Mouse (Mus musculus): ENCODE measurements at regions not wholly inside any gene's neighbourhood (a gene's known extent, or its start where the extent isn't known, plus 50 kb on each side); places are given as distances from the start of the nearest gene placed in this dataset.
A peak's percentile ranks its signal among the peaks of the same experiment; 100 is the strongest.

DNA sequence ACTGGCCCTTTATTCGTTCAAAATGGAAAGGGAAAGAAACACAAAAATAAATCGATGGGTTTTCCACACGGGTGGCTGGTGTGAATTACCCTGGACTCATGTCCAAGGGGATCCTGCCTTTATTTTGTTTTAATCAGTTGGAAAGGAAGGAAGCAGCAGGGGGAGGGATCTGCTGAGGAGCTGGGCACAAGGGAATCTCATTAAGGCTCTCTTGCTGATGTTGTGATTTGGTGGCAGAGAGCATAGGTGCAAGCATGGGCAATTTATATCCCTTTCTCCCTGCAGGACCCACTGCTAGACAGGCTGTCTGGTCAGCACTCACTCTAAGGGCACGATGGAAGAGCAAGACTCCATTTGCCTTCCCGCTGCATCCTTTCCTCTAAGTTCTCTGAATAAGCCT lies 469.2 kb downstream of the Epha7 start:
- 69% methylated on average over 5 of the region's 5 CpGs for WGBS

DNA sequence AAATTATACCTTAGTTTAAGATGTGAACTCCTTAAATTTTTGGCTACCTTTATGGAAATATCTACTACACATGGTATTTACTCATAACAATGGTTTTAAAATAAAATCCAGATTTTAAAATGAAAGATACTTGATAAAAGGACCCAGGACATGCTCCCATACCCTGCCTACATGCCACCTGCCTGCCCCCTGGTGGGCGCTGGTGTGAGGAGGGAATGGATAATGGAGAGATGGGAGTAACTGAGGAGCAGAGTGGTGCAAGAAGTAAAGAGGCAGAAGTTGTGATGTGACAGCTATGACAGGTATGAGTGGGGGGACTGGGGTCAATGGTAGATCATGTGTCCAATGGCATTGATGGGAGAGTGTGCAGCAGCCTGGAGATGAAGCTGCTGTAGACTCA lies 488.4 kb downstream of the Epha7 start:
- WGBS, result 33% methylated on average over 1 of the region's 1 CpGs
- no peaks in the 10 kb centered on the region for H3K4me1 ChIP-seq (ENCODE audit: control insufficient read depth, insufficient read depth, low read length)
- TF ChIP-seq POLR2A (IDR thresholded peaks at IDR 0.05; ENCODE audit: borderline replicate concordance, control insufficient read depth, low read depth, low read length) (no peak), CTCF (IDR thresholded peaks at IDR 0.05; ENCODE audit: control insufficient read depth, insufficient read depth, low read length) (peak; percentile 22; the same call in 1 of the 2 replicates)

More for the DNA sequence above, 469.2 kb downstream of the Epha7 start:
- Histone ChIP-seq H3K4me1 (ENCODE audit: control insufficient read depth, insufficient read depth, low read length) (no peaks in the 10 kb centered on the region), H3K27ac (ENCODE audit: control insufficient read depth, insufficient read depth, low read depth, low read length, poor library complexity) (no peak overlapping the region), H3K4me3 (replicated peaks; ENCODE audit: control insufficient read depth, low read depth, low read length) (no peak overlapping the region)
- no peak for TF ChIP-seq CTCF (IDR thresholded peaks at IDR 0.05; ENCODE audit: control insufficient read depth, insufficient read depth, low read length)
- TF ChIP-seq POLR2A (IDR thresholded peaks at IDR 0.05; ENCODE audit: borderline replicate concordance, control insufficient read depth, low read depth, low read length), result no peak

DNA sequence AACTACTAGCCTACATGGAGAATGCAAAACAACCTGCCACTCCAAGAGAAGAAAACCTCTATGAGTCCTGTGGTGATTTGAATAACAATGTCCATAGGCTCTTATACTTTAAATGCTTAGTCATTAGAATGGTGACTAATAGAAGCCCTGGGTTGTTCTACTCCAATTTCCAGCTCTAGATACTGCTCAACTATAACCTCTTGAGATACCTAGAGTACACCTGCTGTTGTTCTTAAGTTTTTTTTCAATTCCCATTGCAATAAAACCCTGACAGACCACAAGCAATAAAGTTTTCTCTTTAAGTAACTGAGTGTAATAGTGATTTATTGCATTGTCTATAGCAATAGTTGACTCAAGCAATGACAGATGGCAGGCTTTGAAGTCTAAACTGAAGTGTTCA lies 491.0 kb downstream of the Epha7 start:
- Histone ChIP-seq H3K27ac (ENCODE audit: control insufficient read depth, insufficient read depth, low read depth, low read length, poor library complexity) (no peak overlapping the region), H3K4me3 (replicated peaks; ENCODE audit: control insufficient read depth, low read depth, low read length) (no peak overlapping the region), H3K4me1 (ENCODE audit: control insufficient read depth, insufficient read depth, low read length) (no peaks in the 10 kb centered on the region)
- TF ChIP-seq CTCF (IDR thresholded peaks at IDR 0.05; ENCODE audit: control insufficient read depth, insufficient read depth, low read length) (no peak), POLR2A (IDR thresholded peaks at IDR 0.05; ENCODE audit: borderline replicate concordance, control insufficient read depth, low read depth, low read length) (no peak)

More for the DNA sequence above, 488.4 kb downstream of the Epha7 start:
- no peak overlapping the region for H3K27ac ChIP-seq (ENCODE audit: control insufficient read depth, insufficient read depth, low read depth, low read length, poor library complexity)
- no peak overlapping the region for H3K4me3 ChIP-seq (replicated peaks; ENCODE audit: control insufficient read depth, low read depth, low read length)

DNA sequence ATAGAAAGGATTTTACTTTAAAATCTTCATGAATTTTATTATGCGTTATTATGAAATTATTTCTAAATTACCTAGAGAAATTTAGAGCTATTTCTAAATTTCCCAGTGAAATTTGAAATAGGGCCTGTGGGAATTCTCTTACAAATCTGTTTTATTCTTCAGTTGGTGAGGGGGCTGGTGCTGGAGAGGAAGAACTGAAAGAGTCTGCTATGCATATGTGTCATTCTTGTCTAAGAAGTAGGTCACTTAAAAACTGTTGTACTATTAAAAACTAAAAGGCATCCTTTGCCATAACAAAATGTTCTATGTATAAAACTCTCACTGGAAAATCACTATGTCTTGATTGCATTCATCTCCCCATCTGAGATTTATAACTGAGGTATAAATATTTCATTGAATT lies 494.3 kb downstream of the Epha7 start:
- no peaks in the 10 kb centered on the region for H3K4me1 ChIP-seq (ENCODE audit: control insufficient read depth, insufficient read depth, low read length)
- H3K4me3 ChIP-seq (replicated peaks; ENCODE audit: control insufficient read depth, low read depth, low read length), result no peak overlapping the region
- 86% methylated on average over 1 of the region's 1 CpGs for WGBS
- H3K27ac ChIP-seq (ENCODE audit: control insufficient read depth, insufficient read depth, low read depth, low read length, poor library complexity), result no peak overlapping the region
- no peak for TF ChIP-seq CTCF (IDR thresholded peaks at IDR 0.05; ENCODE audit: control insufficient read depth, insufficient read depth, low read length)
- no peak for TF ChIP-seq POLR2A (IDR thresholded peaks at IDR 0.05; ENCODE audit: borderline replicate concordance, control insufficient read depth, low read depth, low read length)

DNA sequence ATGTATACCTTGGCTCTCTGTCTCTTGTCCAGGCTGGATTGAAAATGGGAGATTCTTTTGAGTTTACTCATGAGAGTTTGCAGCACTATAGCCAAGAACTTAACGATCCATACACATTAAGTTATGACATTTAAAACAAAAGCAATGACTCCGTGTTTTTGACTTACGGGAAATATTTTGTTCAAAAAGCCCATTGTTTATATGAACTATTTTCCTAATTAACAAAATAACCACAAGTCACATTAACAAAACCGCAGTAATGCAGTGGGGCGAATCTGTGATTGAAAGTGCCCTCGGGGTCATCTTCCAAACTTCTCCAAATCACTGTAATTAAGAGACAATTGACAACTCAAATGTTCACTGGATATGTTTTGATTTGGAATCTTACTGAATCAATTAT lies 511.0 kb downstream of the Epha7 start:
- H3K4me3 ChIP-seq (replicated peaks; ENCODE audit: control insufficient read depth, low read depth, low read length), result no peak overlapping the region
- TF ChIP-seq CTCF (IDR thresholded peaks at IDR 0.05; ENCODE audit: control insufficient read depth, insufficient read depth, low read length), result no peak
- no peaks in the 10 kb centered on the region for H3K4me1 ChIP-seq (ENCODE audit: control insufficient read depth, insufficient read depth, low read length)
- 85% methylated on average over 6 of the region's 6 CpGs for WGBS
- no peak overlapping the region for H3K27ac ChIP-seq (ENCODE audit: control insufficient read depth, insufficient read depth, low read depth, low read length, poor library complexity)

DNA sequence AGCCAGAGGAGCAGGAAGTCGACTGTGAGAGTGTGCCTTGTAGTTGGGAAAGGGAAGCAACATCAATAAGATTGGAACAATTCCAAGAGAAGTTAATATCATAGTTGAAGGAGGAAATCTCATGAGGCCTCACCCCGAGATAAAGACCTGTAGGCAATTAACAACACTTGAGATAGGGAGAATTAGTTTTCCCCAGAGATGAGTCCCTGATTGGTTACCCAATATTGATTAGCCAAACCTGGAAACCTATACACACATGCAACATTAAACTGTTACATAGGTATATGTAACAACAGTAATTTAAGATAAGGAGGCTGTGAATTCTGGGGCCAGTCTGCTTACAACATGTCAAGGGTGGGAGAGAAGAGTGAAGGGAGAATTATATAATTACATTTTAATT lies 516.2 kb downstream of the Epha7 start:
- no peak overlapping the region for H3K4me3 ChIP-seq (replicated peaks; ENCODE audit: control insufficient read depth, low read depth, low read length)
- H3K27ac ChIP-seq (ENCODE audit: control insufficient read depth, insufficient read depth, low read depth, low read length, poor library complexity), result no peak overlapping the region
- no peak for TF ChIP-seq CTCF (IDR thresholded peaks at IDR 0.05; ENCODE audit: control insufficient read depth, insufficient read depth, low read length)
- no peak for TF ChIP-seq POLR2A (IDR thresholded peaks at IDR 0.05; ENCODE audit: borderline replicate concordance, control insufficient read depth, low read depth, low read length)
- WGBS, result 49% methylated on average over 2 of the region's 2 CpGs
- H3K4me1 ChIP-seq (ENCODE audit: control insufficient read depth, insufficient read depth, low read length), result no peaks in the 10 kb centered on the region

DNA sequence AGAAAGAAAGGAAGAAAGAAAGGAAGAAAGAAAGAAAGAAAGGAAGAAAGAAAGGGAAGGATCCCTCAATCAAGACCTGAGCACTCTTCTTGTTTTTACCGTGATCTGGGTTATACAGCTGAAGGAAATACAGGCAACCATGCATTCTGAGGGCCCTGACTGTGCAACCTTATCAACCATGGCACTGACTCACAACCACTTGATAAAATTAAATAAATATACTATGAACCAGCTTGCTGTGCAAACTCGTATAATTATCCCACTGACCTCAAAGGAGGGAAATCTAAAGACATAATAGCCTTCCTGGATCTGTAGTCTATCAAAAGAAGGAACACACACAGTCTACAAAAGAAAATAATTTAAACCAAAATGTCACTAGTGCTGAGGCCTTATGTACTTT lies 518.8 kb downstream of the Epha7 start:
- Histone ChIP-seq H3K27ac (ENCODE audit: control insufficient read depth, insufficient read depth, low read depth, low read length, poor library complexity) (no peak overlapping the region), H3K4me3 (replicated peaks; ENCODE audit: control insufficient read depth, low read depth, low read length) (no peak overlapping the region), H3K4me1 (ENCODE audit: control insufficient read depth, insufficient read depth, low read length) (no peaks in the 10 kb centered on the region)
- TF ChIP-seq CTCF (IDR thresholded peaks at IDR 0.05; ENCODE audit: control insufficient read depth, insufficient read depth, low read length), result no peak
- TF ChIP-seq POLR2A (IDR thresholded peaks at IDR 0.05; ENCODE audit: borderline replicate concordance, control insufficient read depth, low read depth, low read length), result no peak
- 70% methylated on average over 2 of the region's 2 CpGs for WGBS

DNA sequence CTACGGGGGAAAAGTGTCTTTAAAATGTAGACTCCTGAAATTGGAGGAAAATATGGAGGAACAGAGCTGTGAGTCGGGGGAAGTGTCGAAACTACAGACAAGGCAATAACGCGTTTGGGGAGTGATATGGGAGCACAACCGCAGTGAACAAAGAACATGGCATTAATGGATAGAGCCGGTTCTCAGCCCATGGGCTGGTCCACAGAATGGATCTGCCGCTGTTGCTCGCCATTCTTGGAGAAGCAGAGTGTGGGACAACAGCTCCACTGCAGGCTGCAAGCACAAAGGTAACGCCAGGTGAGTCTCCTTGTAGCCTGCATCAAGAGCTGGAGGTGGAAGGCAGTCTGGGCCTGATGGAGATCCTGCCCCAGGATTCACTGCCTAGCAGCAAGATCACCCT lies 524.3 kb downstream of the Epha7 start:
- TF ChIP-seq CTCF (IDR thresholded peaks at IDR 0.05; ENCODE audit: control insufficient read depth, insufficient read depth, low read length) (no peak), POLR2A (IDR thresholded peaks at IDR 0.05; ENCODE audit: borderline replicate concordance, control insufficient read depth, low read depth, low read length) (no peak)
- WGBS, result 77% methylated on average over 10 of the region's 10 CpGs
- H3K4me1 ChIP-seq (ENCODE audit: control insufficient read depth, insufficient read depth, low read length), result no peaks in the 10 kb centered on the region
- H3K27ac ChIP-seq (ENCODE audit: control insufficient read depth, insufficient read depth, low read depth, low read length, poor library complexity), result no peak overlapping the region
- H3K4me3 ChIP-seq (replicated peaks; ENCODE audit: control insufficient read depth, low read depth, low read length), result no peak overlapping the region

DNA sequence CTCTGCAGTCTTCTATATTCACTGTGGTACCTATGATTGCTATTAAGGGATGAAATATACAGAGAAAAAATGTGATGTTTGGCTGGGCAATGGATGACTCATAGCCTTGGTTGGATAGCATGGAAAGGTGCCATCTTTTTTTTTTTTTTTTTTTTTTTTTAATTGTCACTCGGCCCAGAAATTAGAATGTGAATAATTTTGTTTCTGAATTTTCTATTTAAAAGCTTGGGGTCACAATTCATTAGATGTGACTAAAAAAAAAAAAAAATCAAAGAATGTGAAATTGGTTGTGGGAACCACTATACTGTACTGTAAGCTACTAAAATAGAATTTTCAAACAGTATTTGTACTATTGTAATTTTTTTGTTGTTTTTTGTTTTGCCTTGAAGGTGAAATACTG lies 549.3 kb downstream of the Epha7 start:
- 46% methylated on average over 1 of the region's 1 CpGs for WGBS
- Histone ChIP-seq H3K4me1 (ENCODE audit: control insufficient read depth, insufficient read depth, low read length) (no peaks in the 10 kb centered on the region), H3K4me3 (replicated peaks; ENCODE audit: control insufficient read depth, low read depth, low read length) (no peak overlapping the region), H3K27ac (ENCODE audit: control insufficient read depth, insufficient read depth, low read depth, low read length, poor library complexity) (no peak overlapping the region)
- TF ChIP-seq POLR2A (IDR thresholded peaks at IDR 0.05; ENCODE audit: borderline replicate concordance, control insufficient read depth, low read depth, low read length), result no peak
- no peak for TF ChIP-seq CTCF (IDR thresholded peaks at IDR 0.05; ENCODE audit: control insufficient read depth, insufficient read depth, low read length)

Data from bone marrow, adult 2 months (tissue).